Mouse (Mus musculus) hindbrain, embryonic 14.5 days (tissue): Measurements from ENCODE around the gene Zyg11b. TPM values are rescaled to one million over a fixed set of nuclear protein-coding genes. Genes with fewer than 3 reads are reported as not detected.

ENCODE experiments used
- ATAC-seq: fragments of 200-750 bp; cut with Nextera tagmentation; 2 replicates; pipeline ENCODE4 v1.8.0; 2017; ENCODE audit warnings: moderate number of reproducible peaks, mild to moderate bottlenecking, moderate TSS enrichment, moderate library complexity; ENCODE audit not compliant: low FRiP score
- DNase-seq: peaks from one replicate; pipeline ENCODE4 v3.0.0-alpha.2; 2015; ENCODE audit warnings: low spot score
- H3K27ac ChIP-seq: fragments of 300-500 bp; sonication (generic); 2 replicates; pipeline ENCODE4 v1.5.1; 2014; ENCODE audit warnings: mild to moderate bottlenecking, moderate library complexity
- H3K27me3 ChIP-seq: fragments of 300-500 bp; sonication (generic); 2 replicates; pipeline ENCODE4 v1.6.1; 2014; ENCODE audit warnings: mild to moderate bottlenecking, low read length, mixed read lengths; ENCODE audit not compliant: control insufficient read depth, insufficient read depth
- H3K36me3 ChIP-seq: fragments of 300-500 bp; sonication (generic); replicated peaks from 2 replicates; pipeline ENCODE4 v1.6.1; 2014; ENCODE audit not compliant: control insufficient read depth, insufficient read depth
- H3K4me1 ChIP-seq: fragments of 300-500 bp; sonication (generic); replicated peaks from 2 replicates; pipeline ENCODE4 v1.6.1; 2014; ENCODE audit warnings: antibody characterized with exemption, low read length, mixed read lengths; ENCODE audit not compliant: control insufficient read depth, insufficient read depth
- H3K4me2 ChIP-seq: fragments of 300-500 bp; sonication (generic); replicated peaks from 2 replicates; pipeline ENCODE4 v1.6.1; 2014; ENCODE audit warnings: mild to moderate bottlenecking, moderate library complexity
- H3K4me3 ChIP-seq: fragments of 300-500 bp; sonication (generic); replicated peaks from 2 replicates; pipeline ENCODE4 v1.5.1; 2014; ENCODE audit warnings: mild to moderate bottlenecking, low read length
- H3K9ac ChIP-seq: fragments of 300-500 bp; sonication (generic); 2 replicates; pipeline ENCODE4 v1.6.1; 2014
- H3K9me3 ChIP-seq: fragments of 300-500 bp; sonication (generic); 2 replicates; pipeline ENCODE4 v1.6.1; 2016; ENCODE audit warnings: low read length; ENCODE audit not compliant: control insufficient read depth
- WGBS: fragments of 180-500 bp; shearing (Covaris S2); extraction: QIAGEN DNeasy Blood & Tissue Kit; methylation state at CpG from one replicate; pipeline ENCODE4 v1.1.7; 2014; 5-methylcytosine and 5-hydroxymethylcytosine counted together
- polyA plus RNA-seq: library from polyadenylated mRNA; unstranded; fragments of >200 nt; fragmentation: Nextera tagmentation; extraction: Ambion mirVana; gene quantifications from 2 replicates; pipeline ENCODE4 v1.2.1, GENCODE M21; 2014

The Zyg11b gene
- polyA plus RNA-seq, 1 experiment from 2014 or later: 45.3 TPM

- Histone ChIP-seq H3K9me3 (no peaks in the 10 kb centered on the region), H3K9ac (no peak overlapping the region), H3K27me3 (no peaks in the 10 kb centered on the region), H3K4me1 (no peaks in the 10 kb centered on the region), H3K4me2 (no peak overlapping the region), H3K4me3 (no peak overlapping the region), H3K36me3 (no peaks in the 10 kb centered on the region), H3K27ac (no peak overlapping the region)
- DNase-seq (no peak), ATAC-seq (no peak)
- 77% methylated on average over 7 of the region's 7 CpGs for WGBS
Measured at GRCm38 (mm10) chr4:108320627-108321380, 19.9 kb upstream of the Zyg11b start.

- DNase-seq (no peak), ATAC-seq (no peak)
- H3K4me3 ChIP-seq: no peak overlapping the region
- H3K4me1 ChIP-seq: no peaks in the 10 kb centered on the region
- no peaks in the 10 kb centered on the region for H3K36me3 ChIP-seq
- no peaks in the 10 kb centered on the region for H3K27me3 ChIP-seq
- no peak overlapping the region for H3K27ac ChIP-seq
- H3K4me2 ChIP-seq: no peak overlapping the region
- no peak overlapping the region for H3K9ac ChIP-seq
- H3K9me3 ChIP-seq: no peaks in the 10 kb centered on the region
- 77% methylated on average over 6 of the region's 6 CpGs for WGBS
Measured at GRCm38 (mm10) chr4:108319747-108320146, 18.9 kb upstream of the Zyg11b start.

GRCm38 (mm10) chr4:108318649-108319615 is 18.0 kb upstream of the Zyg11b start:
- DNase-seq (no peak), ATAC-seq (no peak)
- Histone ChIP-seq H3K27me3 (no peaks in the 10 kb centered on the region), H3K27ac (no peak overlapping the region), H3K4me1 (no peaks in the 10 kb centered on the region), H3K4me3 (no peak overlapping the region), H3K9ac (no peak overlapping the region), H3K9me3 (no peaks in the 10 kb centered on the region), H3K4me2 (no peak overlapping the region), H3K36me3 (no peaks in the 10 kb centered on the region)
- 88% methylated on average over 7 of the region's 8 CpGs for WGBS

- WGBS: 86% methylated on average over 12 of the region's 12 CpGs
Measured at GRCm38 (mm10) chr4:108317656-108318605, 17.0 kb upstream of the Zyg11b start.

GRCm38 (mm10) chr4:108314041-108314440 is 13.1 kb upstream of the Zyg11b start:
- Histone ChIP-seq H3K9me3 (no peaks in the 10 kb centered on the region), H3K27ac (no peak overlapping the region), H3K4me2 (no peak overlapping the region), H3K9ac (no peak overlapping the region), H3K36me3 (no peaks in the 10 kb centered on the region), H3K4me1 (no peaks in the 10 kb centered on the region), H3K27me3 (no peaks in the 10 kb centered on the region), H3K4me3 (no peak overlapping the region)
- 48% methylated on average over 5 of the region's 5 CpGs for whole genome bisulfite sequencing
- DNase-seq (no peak), ATAC-seq (no peak)

More at GRCm38 (mm10) chr4:108317656-108318605, 17.0 kb upstream of the Zyg11b start:
- Histone ChIP-seq H3K4me1 (no peaks in the 10 kb centered on the region), H3K4me2 (no peak overlapping the region), H3K4me3 (no peak overlapping the region), H3K9me3 (no peaks in the 10 kb centered on the region), H3K9ac (no peak overlapping the region), H3K27me3 (no peaks in the 10 kb centered on the region), H3K36me3 (no peaks in the 10 kb centered on the region), H3K27ac (no peak overlapping the region)
- ATAC-seq (no peak), DNase-seq (no peak)

GRCm38 (mm10) chr4:108310706-108311105 is 9.8 kb upstream of the Zyg11b start:
- no peak for DNase-seq
- 82% methylated on average over 6 of the region's 6 CpGs for WGBS
- Histone ChIP-seq H3K27ac (no peak overlapping the region), H3K27me3 (no peaks in the 10 kb centered on the region), H3K4me2 (no peak overlapping the region), H3K9me3 (0 out of 2 replicates have a peak, but pooled peaks cover 7% of the 10 kb centered on the region), H3K4me1 (no peaks in the 10 kb centered on the region), H3K36me3 (no peaks in the 10 kb centered on the region), H3K9ac (no peak overlapping the region), H3K4me3 (no peak overlapping the region)
- ATAC-seq: no peak

- H3K27me3 ChIP-seq: no peaks in the 10 kb centered on the region
- H3K4me2 ChIP-seq: no peak overlapping the region
- no peak overlapping the region for H3K4me3 ChIP-seq
- H3K9me3 ChIP-seq: peaks cover 6% of the 10 kb centered on the region; the same call in 1 of the 2 replicates
- ATAC-seq: no peak
- no peak overlapping the region for H3K9ac ChIP-seq
- no peak overlapping the region for H3K27ac ChIP-seq
- DNase-seq: no peak
- 78% methylated on average over 5 of the region's 5 CpGs for WGBS
- H3K4me1 ChIP-seq: peaks cover 19% of the 10 kb centered on the region
- no peaks in the 10 kb centered on the region for H3K36me3 ChIP-seq
Measured at GRCm38 (mm10) chr4:108302296-108302890, 1.5 kb upstream of the Zyg11b start.

- Histone ChIP-seq H3K9me3 (peaks cover 3% of the 10 kb centered on the region; the same call in 1 of the 2 replicates), H3K27ac (peak overlapping the region; percentile 84), H3K4me2 (peak overlapping the region; percentile 60), H3K27me3 (no peaks in the 10 kb centered on the region), H3K9ac (peak overlapping the region; percentile 97), H3K4me3 (peak overlapping the region; percentile 90), H3K4me1 (peaks cover 19% of the 10 kb centered on the region), H3K36me3 (no peaks in the 10 kb centered on the region)
- WGBS: 1% methylated on average over 14 of the region's 14 CpGs
- peak; percentile 11; the same call in 1 of the 2 replicates for ATAC-seq
- DNase-seq: peak; percentile 38
Measured at GRCm38 (mm10) chr4:108300266-108300665, 630 bp downstream of the Zyg11b start.
